Mouse (Mus musculus) intestine, postnatal 0 days (tissue): ENCODE results near the gene Map3k5. TPM values are rescaled to one million over a fixed set of nuclear protein-coding genes. Genes with fewer than 3 reads are reported as not detected.
"Not testable (repeated sequence)": the region's sequence is repeated elsewhere in the genome, so short reads cannot be mapped to it uniquely, and the experiment has no call there.

Experiments
- ATAC-seq: fragments of 200-750 bp; cut with Nextera tagmentation; 2 replicates; pipeline ENCODE4 v1.8.0; 2017; ENCODE audit warnings: mild to moderate bottlenecking, moderate TSS enrichment, moderate library complexity
- H3K27ac ChIP-seq: fragments of 300-500 bp; sonication (generic); 2 replicates; pipeline ENCODE4 v1.5.1; 2014; ENCODE audit warnings: mild to moderate bottlenecking, low read depth, low read length, moderate library complexity
- H3K27me3 ChIP-seq: fragments of 300-500 bp; sonication (generic); replicated peaks from 2 replicates; pipeline ENCODE4 v1.6.1; 2014; ENCODE audit warnings: low read length, mixed read lengths; ENCODE audit not compliant: control insufficient read depth, insufficient read depth
- H3K36me3 ChIP-seq: fragments of 300-500 bp; sonication (generic); 2 replicates; pipeline ENCODE4 v1.6.1; 2014; ENCODE audit warnings: mild to moderate bottlenecking, moderate library complexity; ENCODE audit not compliant: control insufficient read depth, insufficient read depth
- H3K4me1 ChIP-seq: fragments of 300-500 bp; sonication (generic); replicated peaks from 2 replicates; pipeline ENCODE4 v1.6.1; 2014; ENCODE audit warnings: antibody characterized with exemption, low read length, mixed read lengths; ENCODE audit not compliant: control insufficient read depth, insufficient read depth
- H3K4me2 ChIP-seq: fragments of 300-500 bp; sonication (generic); replicated peaks from 2 replicates; pipeline ENCODE4 v1.6.1; 2014; ENCODE audit warnings: low read depth, mild to moderate bottlenecking, moderate library complexity
- H3K4me3 ChIP-seq: fragments of 300-500 bp; sonication (generic); 2 replicates; pipeline ENCODE4 v1.5.1; 2014; ENCODE audit warnings: low read depth, low read length
- H3K9ac ChIP-seq: fragments of 300-500 bp; sonication (generic); 2 replicates; pipeline ENCODE4 v1.6.1; 2014; ENCODE audit warnings: mild to moderate bottlenecking, low read depth, low read length
- H3K9me3 ChIP-seq: fragments of 300-500 bp; sonication (generic); 2 replicates; pipeline ENCODE4 v1.6.1; 2016; ENCODE audit warnings: mixed run types; ENCODE audit not compliant: control insufficient read depth
- CTCF ChIP-seq: sonication (generic); IDR thresholded peaks from 2 replicates; pipeline ENCODE4 v1.5.1; 2016; ENCODE audit warnings: low read depth, mild to moderate bottlenecking, control low read depth, antibody characterized with exemption, moderate library complexity
- WGBS: fragments of 180-500 bp; shearing (Covaris S2); extraction: QIAGEN DNeasy Blood & Tissue Kit; methylation state at CpG from one replicate; pipeline ENCODE4 v1.1.7; 2014; 5-methylcytosine and 5-hydroxymethylcytosine counted together
- polyA plus RNA-seq: library from polyadenylated mRNA; unstranded; fragments of >200 nt; fragmentation: Nextera tagmentation; extraction: Ambion mirVana; gene quantifications from 2 replicates; pipeline ENCODE4 v1.2.1, GENCODE M21; 2015

Map3k5 gene
- polyA plus RNA-seq, 1 experiment from 2014 or later = 1.5 TPM

GRCm38 (mm10) chr10:19911583-19911982 is 22.7 kb upstream of the Map3k5 start:
- TF ChIP-seq CTCF = peak; percentile 72
- Histone ChIP-seq H3K27me3 (no peaks in the 10 kb centered on the region), H3K4me3 (no peak overlapping the region), H3K4me1 (no peaks in the 10 kb centered on the region), H3K9ac (no peak overlapping the region), H3K27ac (no peak overlapping the region), H3K9me3 (no peaks in the 10 kb centered on the region), H3K4me2 (no peak overlapping the region), H3K36me3 (no peaks in the 10 kb centered on the region)
- ATAC-seq = no peak
- 47% methylated on average over 1 of the region's 1 CpGs for WGBS

- Histone ChIP-seq H3K4me3 (no peak overlapping the region), H3K4me2 (no peak overlapping the region), H3K27ac (no peak overlapping the region), H3K9me3 (no peaks in the 10 kb centered on the region), H3K36me3 (no peaks in the 10 kb centered on the region), H3K9ac (no peak overlapping the region), H3K27me3 (no peaks in the 10 kb centered on the region), H3K4me1 (no peaks in the 10 kb centered on the region)
- no peak for TF ChIP-seq CTCF
- ATAC-seq = no peak
- WGBS = 72% methylated on average over 4 of the region's 4 CpGs
Observed at GRCm38 (mm10) chr10:19913806-19914205, 20.5 kb upstream of the Map3k5 start.

GRCm38 (mm10) chr10:19915301-19915700 is 19.0 kb upstream of the Map3k5 start:
- H3K4me3 ChIP-seq = no peak overlapping the region
- H3K9me3 ChIP-seq = no peaks in the 10 kb centered on the region
- ATAC-seq = peak; percentile 60
- no peaks in the 10 kb centered on the region for H3K27me3 ChIP-seq
- no peak overlapping the region for H3K4me2 ChIP-seq
- peak; percentile 80 for TF ChIP-seq CTCF
- no peaks in the 10 kb centered on the region for H3K36me3 ChIP-seq
- H3K4me1 ChIP-seq = no peaks in the 10 kb centered on the region
- H3K27ac ChIP-seq = no peak overlapping the region
- 55% methylated on average over 1 of the region's 1 CpGs for WGBS
- no peak overlapping the region for H3K9ac ChIP-seq

GRCm38 (mm10) chr10:19922410-19922809 is 11.9 kb upstream of the Map3k5 start:
- 50% methylated on average over 4 of the region's 4 CpGs for WGBS
- H3K9ac ChIP-seq = no peak overlapping the region
- no peaks in the 10 kb centered on the region for H3K36me3 ChIP-seq
- H3K27me3 ChIP-seq = no peaks in the 10 kb centered on the region
- no peak for ATAC-seq
- H3K4me1 ChIP-seq = no peaks in the 10 kb centered on the region
- H3K27ac ChIP-seq = no peak overlapping the region
- TF ChIP-seq CTCF = no peak
- H3K4me2 ChIP-seq = no peak overlapping the region
- H3K9me3 ChIP-seq = no peaks in the 10 kb centered on the region
- no peak overlapping the region for H3K4me3 ChIP-seq

GRCm38 (mm10) chr10:19924256-19924655 is 10.0 kb upstream of the Map3k5 start:
- WGBS = 70% methylated on average over 2 of the region's 2 CpGs
- ATAC-seq = no peak
- Histone ChIP-seq H3K4me1 (no peaks in the 10 kb centered on the region), H3K4me3 (no peak overlapping the region), H3K4me2 (no peak overlapping the region), H3K9ac (no peak overlapping the region), H3K27me3 (no peaks in the 10 kb centered on the region), H3K36me3 (no peaks in the 10 kb centered on the region), H3K9me3 (no peaks in the 10 kb centered on the region), H3K27ac (no peak overlapping the region)
- TF ChIP-seq CTCF = no peak

GRCm38 (mm10) chr10:19926391-19926897 is 7.8 kb upstream of the Map3k5 start:
- 40% methylated on average over 4 of the region's 4 CpGs for WGBS
- H3K4me1 ChIP-seq, H3K9me3 ChIP-seq, H3K27ac ChIP-seq, H3K4me2 ChIP-seq, H3K27me3 ChIP-seq, H3K9ac ChIP-seq, H3K4me3 ChIP-seq, H3K36me3 ChIP-seq: not testable (repeated sequence)
- ATAC-seq = peak; percentile 41; the same call in 1 of the 2 replicates

GRCm38 (mm10) chr10:19928205-19928604 is 6.1 kb upstream of the Map3k5 start:
- Histone ChIP-seq H3K27ac (no peak overlapping the region), H3K4me2 (no peak overlapping the region), H3K4me1 (no peaks in the 10 kb centered on the region), H3K36me3 (no peaks in the 10 kb centered on the region), H3K9me3 (no peaks in the 10 kb centered on the region), H3K4me3 (no peak overlapping the region), H3K9ac (no peak overlapping the region), H3K27me3 (no peaks in the 10 kb centered on the region)
- TF ChIP-seq CTCF = no peak
- WGBS = 80% methylated on average over 1 of the region's 1 CpGs
- no peak for ATAC-seq
